Mouse (Mus musculus) olfactory bulb, adult 2 months (tissue): ENCODE measurements around the gene Dock2.

Source experiments
- CTCF ChIP-seq: fragments of 200-500 bp; IDR thresholded peaks from 2 replicates; pipeline ENCODE4 v1.5.1; 2012; ENCODE audit warnings: low read depth, mild to moderate bottlenecking, low read length, moderate library complexity; ENCODE audit not compliant: insufficient read depth
- POLR2A ChIP-seq: fragments of 200-500 bp; IDR thresholded peaks from 2 replicates; pipeline ENCODE4 v1.6.1; 2012; ENCODE audit warnings: mild to moderate bottlenecking, low read depth, low read length, moderate library complexity; ENCODE audit not compliant: insufficient read depth

DNA sequence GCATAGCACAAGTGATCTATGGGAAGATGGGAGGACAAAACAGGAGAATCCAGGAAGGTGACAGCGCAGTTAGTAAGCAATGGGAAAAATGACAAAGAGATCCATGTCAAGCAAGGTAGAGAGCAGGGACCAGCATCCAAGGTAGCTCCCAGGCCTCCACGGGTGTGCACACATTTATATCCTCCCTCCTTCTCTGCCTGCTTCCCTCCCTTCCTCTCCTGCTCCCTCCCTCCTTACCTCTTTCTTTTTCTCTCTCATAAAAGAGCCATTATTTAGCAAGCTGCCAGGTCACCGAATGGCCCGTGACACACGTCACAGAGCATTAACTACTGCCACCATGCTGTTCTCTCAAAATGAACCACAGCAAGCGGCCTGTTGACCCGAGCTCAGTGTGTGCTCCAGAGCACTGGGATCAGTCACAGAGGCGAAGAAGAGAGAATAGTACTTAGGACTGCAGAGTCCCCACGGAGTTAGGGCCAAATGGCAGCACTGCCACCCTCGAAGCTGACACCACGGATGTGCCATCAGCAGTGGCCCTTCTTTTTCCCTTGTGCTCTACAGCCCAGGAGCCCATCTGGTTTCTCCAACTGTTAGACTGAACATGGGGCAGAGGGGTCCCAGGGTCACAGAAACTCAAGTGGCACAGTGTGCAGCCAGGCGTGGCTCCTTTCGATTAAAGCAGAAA lies 499.4 kb downstream of the Dock2 start:
- TF ChIP-seq CTCF (no peak), POLR2A (no peak)
